Mouse (Mus musculus) layer of hippocampus, postnatal 10 days (tissue): Measurements from ENCODE around the gene Ccdc121. TPM values are rescaled to one million over a fixed set of nuclear protein-coding genes. Genes with fewer than 3 reads are reported as not detected.
A peak's percentile ranks its signal among the peaks of the same experiment; 100 is the strongest.

Experiments
- DNase-seq, 2 experiments: peaks; one replicate each; pipeline ENCODE4 v3.0.0; 2021; ENCODE audit warnings: low spot score in 2 of 2
- long read RNA-seq: library from polyadenylated mRNA; stranded (forward); transcript quantifications from one replicate; pipeline ENCODE4 v2.0.0, GENCODE M21; 2023
- total RNA-seq, 2 experiments: library from RNA; stranded (reverse); gene quantifications; 2 replicates each; pipeline ENCODE4 v1.2.3; 2021

Gene Ccdc121
- total RNA-seq: under 1 TPM; 0.32 to 0.47 TPM
- long read RNA-seq: 0 reads

DNA sequence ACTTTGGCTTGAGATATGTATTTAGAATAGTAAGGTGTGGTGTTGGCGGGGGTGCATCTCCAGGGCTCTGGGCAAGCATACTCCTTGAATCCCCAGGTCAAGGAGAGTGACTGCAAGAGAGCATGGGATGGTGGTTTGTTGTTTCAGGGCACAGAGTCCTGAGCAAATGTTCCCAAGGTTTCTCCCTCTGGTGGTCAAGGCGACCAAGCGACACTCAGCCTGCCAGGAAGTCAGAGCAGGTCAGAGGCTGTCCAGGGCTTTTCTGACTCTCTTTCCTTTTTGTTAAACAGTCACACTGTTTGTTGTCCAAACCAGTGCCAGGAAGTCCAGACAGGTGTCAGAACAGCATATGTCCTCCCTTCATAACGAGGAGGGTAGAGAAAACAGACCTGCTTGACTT is at the start of gene Ccdc121:
Ccdc121 (minus strand) TSS at position 145 of the 400 bp plus-strand sequence.
- no peak for DNase-seq

DNA sequence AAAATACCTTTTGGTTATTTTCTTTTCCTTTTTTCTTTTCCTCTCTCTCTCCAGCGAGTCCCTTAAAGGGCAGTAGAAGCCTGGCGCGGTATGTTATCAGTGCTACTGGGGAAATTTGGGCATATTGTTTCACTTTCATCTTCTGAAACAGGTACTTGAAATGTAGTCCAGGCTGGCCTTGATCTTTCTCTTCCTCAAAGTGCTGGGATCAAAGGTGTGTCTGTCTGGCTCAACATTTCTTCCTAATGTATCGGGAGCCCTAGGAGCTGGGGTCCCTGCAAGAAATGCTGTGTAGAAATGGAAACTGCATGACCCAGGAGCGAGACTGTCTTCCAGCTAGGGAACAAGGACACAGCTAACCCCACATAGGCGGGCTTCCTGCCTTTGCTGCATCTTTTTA is 49.1 kb upstream of the Ccdc121 start:
- DNase-seq: no peak

DNA sequence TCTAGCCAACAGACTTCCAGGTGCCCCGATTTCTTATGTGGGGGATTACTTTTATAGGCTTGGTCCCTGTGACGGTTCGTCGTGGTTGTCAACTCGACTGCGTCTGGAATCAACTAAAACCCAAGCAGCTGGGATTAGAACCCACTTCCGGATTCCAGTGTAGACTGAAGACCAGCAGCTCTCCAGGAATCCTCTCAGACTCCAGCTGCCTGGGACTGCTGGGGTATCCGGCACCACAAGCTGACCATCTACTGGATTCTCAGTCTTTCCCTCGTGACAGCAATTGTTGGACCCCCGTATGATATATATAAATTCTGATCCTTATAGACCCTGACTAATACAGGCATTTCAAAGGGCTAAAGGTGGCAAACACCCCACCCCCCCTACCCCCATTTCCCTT is 48.4 kb upstream of the Ccdc121 start:
- DNase-seq: no peak

DNA sequence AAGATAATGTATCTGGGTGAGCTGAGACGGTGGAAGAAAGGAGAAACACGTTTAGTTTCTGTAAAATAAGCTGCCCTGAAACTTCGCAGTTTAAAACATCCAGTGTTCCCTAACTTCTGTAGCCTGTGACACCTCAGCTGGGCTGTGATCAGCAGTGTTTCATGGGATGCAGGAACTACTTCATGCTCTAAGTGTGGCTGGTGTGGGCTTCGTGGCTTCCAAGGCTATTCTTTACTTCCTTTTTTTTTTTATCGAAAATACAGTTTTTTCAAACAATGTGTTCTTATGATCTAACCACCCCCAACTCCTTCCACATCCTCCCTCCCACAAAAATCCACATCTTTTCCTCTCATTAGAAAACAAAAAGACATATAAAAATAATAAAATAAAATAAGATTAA is 44.2 kb upstream of the Ccdc121 start:
- no peak for DNase-seq

DNA sequence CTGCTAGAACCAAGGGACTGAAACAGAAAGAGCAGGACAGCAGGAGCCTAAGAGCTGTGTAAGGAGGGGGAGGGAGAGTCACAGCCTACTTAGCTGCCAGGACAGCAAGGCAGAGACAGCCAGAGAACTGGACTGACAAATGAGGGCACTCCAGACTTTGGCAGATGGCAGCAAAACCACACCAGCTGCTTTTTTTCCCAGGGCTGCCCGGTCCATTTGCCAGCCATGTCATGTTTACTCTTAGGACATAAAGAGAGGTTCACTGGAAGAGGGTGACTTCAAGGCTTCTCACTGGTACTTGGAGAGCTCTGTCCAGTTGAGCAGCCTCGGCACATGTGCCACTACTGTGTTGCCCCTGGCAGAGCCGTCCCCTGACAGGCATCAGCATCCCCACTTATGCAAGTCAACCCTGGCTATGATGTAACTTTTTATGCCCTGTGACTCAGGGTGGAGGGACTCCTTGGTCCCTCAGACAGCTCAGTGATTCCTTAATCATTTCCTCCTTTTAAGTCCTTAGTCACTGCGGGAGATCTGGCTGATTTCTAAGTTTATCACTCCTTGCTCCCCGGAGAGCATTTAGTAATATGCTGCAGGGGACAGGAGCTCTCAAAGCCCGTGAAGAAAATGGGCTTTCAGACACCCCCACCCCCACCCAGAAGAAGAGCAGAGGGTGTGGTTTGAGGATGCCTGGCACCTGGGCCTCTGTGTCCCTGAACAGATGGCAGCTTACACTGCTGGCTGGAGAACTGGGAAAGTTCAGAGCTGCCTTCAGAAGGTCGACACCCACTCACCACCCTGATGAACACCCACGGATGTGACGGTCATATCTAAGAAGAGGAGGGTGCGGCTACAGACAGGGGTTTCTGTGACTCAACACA is 41.5 kb upstream of the Ccdc121 start:
- peak; percentile 39 to 43 for DNase-seq

DNA sequence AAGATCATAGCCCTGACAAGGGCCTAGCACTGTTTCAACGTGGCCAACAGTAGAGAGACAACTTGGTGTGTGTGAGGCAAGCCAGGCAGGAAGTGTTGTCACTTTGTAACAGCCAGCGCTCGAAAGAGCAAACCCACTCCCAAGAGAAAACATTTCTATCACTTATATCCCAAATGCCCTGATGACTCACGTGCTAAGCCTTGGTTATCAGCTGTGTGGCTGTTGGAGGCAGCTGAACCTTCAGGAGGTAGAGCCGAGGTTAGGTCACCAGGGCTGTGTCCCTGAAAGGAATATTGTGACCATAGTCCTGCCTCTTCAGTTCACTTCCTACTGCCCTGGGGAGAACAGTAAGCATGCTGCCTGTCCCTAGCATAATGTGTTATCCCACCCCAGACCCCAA is 39.6 kb upstream of the Ccdc121 start:
- DNase-seq: no peak

DNA sequence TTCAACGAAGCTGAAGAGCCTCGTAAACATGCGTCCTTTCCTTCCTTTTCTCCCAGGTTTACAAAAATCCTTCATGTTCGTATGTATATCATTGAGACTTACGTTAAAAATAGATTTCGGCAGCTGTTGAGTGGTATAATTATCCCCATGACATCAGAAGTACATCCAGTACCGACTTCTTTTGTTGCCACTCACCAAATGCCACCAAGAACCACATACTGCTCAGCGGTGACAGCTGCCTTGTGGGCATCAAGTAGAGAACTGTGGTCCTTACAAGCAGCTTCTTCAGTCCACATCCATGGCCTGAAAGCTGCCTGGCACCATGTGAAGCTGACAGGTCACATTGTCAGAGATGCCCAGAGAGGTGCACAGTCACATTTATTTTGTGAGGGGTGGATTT is 38.7 kb upstream of the Ccdc121 start:
- DNase-seq: no peak

DNA sequence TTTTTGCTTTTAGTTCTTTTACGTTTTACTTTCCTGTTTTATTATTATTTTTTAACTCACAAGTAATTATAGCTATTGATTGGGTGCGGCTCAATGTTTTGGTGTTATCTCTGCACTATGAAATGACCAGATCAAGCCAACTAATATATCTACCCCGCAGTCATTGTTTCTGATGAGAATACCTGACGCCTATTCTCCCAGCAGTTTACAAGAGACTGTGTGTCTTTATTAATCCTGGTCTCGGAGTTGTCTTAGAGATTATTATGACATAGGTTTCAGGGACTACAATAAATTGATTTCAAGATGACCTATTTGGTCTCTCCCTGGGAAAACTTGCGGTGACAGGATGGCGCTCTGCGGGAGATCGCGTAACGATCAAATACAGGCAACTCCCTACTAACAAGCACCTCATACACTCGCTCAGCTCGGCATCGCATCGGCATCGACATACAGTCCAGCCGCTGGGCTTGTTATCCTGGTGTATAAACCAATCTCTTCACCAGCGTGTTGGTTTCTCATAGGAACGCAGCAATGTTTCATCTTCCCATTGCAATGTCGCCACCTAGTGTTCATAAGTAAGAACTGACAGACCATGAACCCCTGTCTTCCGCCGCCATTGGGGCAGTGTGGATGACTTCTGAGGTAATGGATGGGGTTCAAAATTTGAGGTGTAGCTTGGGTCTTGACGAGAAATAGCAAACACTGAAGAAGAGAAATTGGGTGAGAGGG is 34.0 kb upstream of the Ccdc121 start:
- peak; percentile 70 to 75 for DNase-seq

DNA sequence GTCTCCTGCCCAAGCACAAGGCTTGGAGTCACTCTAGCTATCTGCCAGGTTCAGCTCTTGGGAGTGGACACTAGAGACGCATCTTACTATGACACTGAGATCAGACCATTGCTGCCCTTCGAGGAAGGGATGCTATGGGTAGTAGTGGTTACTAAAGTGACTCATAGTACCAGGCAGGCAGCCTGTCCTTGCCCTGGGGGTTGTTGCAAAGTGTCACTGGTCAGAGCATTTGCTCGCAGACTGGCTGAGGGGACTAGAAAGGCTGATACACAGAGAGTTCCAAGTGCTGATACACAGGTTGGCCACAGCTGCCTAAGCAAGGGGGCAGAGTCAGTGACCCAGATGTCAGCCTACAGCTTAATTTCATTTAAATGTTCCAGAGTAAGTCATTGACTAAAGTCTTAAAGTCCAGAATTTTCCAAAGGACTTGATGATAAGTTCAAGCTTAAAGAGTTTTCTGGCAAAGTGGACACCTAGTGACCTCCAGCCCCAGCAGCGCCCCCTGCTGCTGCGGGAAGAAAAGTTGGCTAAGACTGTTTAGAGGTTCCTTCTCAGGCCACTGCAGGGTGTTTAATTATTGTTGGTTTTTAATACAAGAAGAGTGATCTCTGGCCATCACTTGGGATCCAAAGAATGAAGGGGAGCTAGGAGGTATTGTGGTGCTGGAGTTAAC is 32.6 kb upstream of the Ccdc121 start:
- no peak for DNase-seq

DNA sequence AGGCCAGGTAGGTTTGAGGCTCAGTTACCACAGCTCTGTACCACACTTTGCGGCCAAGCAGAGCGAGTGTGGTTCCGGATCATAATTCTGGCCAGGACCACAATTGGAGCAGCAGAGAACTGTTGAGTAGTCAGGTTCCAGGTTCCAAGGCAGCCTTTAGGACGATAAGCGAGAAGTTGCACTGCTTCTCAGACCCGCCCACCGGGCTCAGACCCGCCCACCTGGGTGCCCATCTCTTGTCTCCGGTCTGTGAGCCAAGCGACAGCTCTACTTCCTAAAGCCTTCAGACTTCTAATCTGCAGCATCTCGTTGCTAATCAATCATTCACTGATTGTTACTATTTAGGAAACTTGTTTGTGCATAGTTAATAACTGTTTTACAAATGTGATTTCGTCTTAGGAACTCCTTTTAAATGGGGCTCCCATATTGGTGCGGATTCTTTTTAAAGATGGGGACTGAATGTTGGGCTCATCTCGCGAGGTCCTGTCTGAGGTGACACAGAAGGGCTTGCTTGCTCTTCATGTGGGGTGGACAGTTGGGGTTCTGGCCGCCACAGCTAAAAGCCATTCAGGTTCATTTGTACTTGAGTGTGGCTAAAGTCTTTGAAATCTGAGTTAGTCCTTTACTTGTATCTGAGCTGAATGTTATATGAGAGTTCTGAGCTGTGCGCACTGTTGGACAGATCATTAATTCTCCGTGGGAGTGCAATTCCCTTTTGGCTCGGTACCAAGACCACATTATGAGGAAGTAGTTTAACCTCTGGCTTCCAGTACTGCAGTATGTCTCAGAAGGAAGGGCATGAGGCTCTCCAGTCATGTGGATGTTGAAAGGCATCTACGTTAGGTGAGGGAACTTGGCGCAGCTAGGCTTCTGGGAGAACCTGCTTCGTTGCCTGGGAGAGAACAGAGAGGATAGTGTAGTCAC is 28.9 kb upstream of the Ccdc121 start:
- no peak for DNase-seq

DNA sequence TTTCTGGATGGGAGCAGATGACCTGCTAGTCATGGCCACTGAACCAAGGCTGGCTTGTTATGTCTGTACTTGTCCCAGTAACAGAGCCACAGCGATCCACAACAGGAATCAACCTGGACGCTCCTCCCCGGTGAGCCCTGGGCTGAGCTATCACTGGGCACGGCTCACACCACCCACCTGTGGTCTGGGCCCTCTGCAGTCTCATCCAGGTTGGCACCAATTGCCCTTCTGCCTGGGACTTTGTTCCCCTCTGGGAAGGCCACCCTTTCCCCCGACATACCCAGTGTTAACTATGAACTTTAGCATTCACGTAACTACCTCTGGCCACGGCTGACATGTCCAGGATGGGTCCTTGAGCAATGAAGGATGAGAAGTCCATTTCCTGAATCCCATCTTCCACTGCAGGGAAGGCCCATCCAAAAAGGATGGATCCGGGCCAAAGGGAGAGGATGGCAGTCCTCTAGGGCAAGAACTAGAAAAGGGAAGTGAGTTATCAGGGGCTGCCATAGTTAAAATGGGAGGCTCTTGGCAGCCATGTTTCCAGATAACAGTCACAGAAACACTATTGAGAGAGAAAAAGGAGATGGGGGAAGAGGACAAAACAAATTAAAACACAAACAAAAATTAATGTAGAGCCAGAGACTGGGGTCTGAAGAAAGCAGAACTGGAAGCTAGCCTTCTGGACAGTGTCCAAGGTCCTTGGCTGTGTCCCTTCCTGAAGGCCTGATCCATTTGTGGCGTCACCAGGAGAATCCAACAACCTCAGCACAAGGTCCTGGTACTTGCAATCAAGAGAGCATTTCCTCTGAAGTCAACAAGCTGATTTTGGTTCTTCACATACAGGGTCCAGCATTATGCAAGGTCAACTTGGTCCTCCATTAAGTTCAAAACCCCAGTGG is 26.6 kb upstream of the Ccdc121 start:
- no peak for DNase-seq

DNA sequence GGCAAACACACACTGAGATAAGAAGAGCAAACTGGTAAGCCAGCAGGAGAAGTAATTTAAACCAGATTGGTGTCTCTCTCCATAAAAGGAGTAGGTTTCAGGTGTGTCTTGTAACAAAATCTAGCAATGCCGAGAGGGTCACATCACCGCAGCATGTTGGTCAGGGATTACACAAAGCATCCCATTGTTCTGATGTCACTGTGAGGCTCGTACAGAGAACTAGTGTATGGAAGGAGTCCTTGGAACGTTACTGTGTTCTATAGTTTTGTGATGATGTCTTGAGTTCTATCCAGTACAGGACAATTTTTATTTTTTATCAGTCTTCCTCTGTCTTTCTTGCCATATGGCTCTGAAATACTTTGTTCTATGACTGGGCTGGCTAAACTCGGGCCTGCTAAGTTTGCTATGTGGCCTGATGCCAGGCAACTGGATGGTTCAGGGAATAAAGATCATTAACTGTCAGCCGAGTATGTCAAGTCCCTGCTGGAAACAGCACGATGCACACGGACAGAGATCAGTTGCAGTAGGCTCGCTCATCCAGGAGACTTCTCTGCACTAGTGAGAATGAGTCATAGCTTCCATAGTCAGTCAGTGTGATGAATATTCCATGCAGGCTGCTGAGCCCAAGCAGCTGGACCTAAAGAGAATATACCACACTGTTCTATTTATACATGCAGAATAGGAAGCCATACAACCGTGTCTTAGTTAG is 24.1 kb upstream of the Ccdc121 start:
- DNase-seq: no peak

DNA sequence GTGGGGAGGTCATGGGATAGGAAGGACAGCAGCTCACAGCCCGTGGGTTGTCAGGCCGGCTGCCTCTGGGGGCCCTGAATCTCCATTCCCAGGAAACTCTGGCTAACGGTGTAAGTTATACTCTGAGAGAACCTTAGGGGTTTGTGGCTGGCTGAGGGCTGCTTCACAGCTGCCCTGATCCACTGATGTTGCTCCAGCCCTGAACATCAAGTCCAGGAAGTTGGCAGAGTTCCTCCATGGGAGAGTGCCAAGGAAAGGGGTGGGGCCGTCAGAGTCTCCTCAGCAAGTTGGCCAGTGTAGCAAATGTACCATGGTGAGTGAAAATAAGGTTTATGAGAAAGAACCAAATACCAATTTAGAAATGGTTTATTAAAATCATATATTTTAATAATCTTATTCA is 18.1 kb upstream of the Ccdc121 start:
- DNase-seq: peak; percentile 69 to 71

DNA sequence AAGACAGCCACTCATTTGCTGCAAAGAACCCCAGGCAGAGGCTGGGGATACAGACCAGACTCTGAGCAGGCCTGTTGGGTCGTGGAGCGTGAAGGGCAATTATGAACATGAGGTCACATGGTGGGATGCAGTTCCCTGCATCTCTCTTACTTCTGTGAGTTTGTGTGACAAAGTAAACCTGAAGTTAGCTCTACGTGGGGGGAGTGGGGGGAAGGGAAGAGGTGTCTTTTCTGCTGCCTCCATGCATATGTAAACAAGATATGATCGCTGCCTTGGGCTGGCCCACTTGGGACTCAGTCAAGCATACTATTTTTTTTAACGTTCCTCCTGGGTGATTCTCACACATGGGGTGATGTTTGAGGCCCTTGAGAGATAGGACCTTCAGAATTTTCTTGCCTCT is 14.7 kb upstream of the Ccdc121 start:
- DNase-seq: no peak

DNA sequence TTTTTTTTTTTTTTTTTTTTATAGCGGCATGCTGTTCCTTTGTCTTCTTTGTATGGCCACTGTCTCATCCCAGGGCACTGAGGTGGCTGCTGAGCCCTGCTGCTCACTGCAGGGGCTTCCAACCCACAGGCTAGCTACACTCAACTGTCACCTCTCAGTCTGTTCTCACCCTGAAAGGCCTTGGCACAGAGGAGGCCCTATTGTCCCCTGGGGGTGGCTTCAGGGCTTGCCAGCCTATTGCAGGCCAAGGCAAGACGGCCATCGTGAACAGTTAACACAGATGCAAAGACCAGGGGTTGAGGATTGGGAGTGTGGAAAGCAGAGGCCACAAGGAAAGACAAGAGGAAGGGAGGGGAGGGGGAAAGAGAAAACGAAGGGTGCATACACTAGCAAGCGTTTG is 12.6 kb upstream of the Ccdc121 start:
- no peak for DNase-seq

DNA sequence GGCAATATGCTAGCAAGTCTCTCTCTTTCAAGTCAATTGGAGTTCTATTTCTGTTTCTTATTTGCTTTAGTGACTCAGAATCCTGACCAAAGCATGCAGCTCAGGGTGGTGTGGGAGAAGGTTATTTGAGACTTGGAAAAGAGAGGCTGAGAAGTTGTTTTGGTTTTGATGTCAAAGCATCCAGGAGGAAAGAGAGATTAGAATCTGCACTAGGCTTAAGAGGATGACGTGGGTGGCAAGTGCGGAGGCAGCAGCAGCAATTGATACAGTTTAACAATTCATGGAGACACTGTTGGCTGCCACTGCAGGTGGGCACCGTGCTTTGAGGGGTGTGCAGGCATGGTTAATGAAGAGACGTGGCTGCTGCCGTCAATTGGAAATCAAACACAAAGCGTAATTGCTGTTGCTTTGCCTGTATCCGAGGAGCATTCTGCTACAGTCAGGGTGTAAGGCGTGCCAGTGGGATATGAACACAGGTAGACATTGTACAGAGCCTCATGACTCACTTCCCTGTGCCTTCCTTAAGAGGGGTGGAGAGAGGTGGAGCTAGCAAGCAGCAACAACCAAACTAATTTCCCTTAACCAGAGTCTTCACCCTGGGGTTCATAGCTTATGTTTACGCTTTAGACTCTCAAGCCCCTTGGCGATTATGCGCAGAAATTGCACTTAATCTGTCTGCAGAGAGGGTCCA is 10.3 kb upstream of the Ccdc121 start:
- DNase-seq: no peak

DNA sequence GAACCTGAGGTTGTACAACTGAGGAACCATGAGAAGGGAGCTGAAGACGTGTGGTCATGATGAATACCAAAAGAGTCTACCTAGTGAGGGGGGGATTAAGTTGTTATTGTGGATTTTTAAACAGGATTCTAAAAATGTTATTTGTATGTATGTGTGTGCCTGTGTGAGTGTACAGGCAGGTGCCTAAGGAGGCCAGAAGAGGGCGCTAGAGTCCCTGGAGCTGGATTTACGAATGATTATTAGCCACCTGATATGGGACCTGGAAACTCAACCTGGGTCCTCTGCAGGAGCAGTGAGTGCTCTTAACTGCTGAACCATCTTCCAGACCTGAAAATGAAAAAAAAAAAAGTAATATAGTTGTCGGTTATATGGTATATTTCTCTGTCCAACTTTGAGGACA is 7.9 kb upstream of the Ccdc121 start:
- no peak for DNase-seq

DNA sequence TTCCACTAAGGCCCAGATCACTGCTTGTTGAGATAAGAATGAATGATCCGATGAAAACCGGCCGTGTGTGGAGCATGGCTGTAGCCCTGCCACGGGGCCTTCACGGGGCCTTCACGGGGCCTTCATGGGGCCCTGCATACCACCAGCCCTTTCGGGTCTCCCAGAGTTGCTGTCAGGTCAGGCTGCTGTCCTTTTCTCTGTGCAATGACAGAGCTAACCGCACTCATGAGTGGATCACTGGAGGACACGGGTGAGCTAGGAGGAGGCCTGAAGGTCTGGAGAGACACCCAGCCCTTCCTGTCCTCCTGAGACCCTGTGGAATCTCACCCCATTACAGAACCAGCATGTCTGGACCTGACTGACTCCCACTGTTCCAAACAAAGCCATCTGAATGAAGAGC is 6.8 kb upstream of the Ccdc121 start:
- DNase-seq: no peak
